Comparison of ENCODE assay signal across 10 mouse cellular contexts in genomic region chr11:118210962-118211361, GRCm38 (mm10). TPM values are rescaled to one million over a fixed set of nuclear protein-coding genes. Genes with fewer than 3 reads are reported as not detected.
DNase-seq lines count a peak whose midpoint lies in the region; ATAC-seq and TF ChIP-seq lines count a peak whose summit lies in the region.
"Had no signal": no experiment of that assay in that cellular context is flagged by ENCODE, and none has a peak within 500 bp of the region (broad histone marks: within the 10 kb centered on the region; RNA-seq: fewer than 3 reads in every experiment).

No protein-coding gene starts in this region.

- peak overlapping the region; percentile 55 for H3K4me3 ChIP-seq in gastrocnemius, adult 2 months
- peak overlapping the region; percentile 47 for H3K4me3 ChIP-seq in liver, adult 2 months (ENCODE audit: insufficient read depth, low read depth, low read length)
- no peak overlapping the region for H3K4me3 ChIP-seq in liver, embryonic 12.5 days
- no peak overlapping the region for H3K4me3 ChIP-seq in bone marrow macrophage, adult 2 months (ENCODE audit: insufficient read depth, low read length)
- H3K4me3 ChIP-seq in midbrain, embryonic 16.5 days (ENCODE audit: low read depth, low read length), result no peak overlapping the region
- H3K4me3 ChIP-seq: midbrain, embryonic 12.5 days had no signal

- peaks cover 47% of the 10 kb centered on the region for H3K79me2 ChIP-seq in liver, adult 2 months (ENCODE audit: control insufficient read depth, insufficient read depth, low read length)

- H3K27me3 ChIP-seq in liver, adult 2 months (ENCODE audit: control insufficient read depth, insufficient read depth, low read length), result no peaks in the 10 kb centered on the region
- no peaks in the 10 kb centered on the region for H3K27me3 ChIP-seq in liver, embryonic 12.5 days (replicated peaks)
- no peaks in the 10 kb centered on the region for H3K27me3 ChIP-seq in midbrain, embryonic 16.5 days (ENCODE audit: control insufficient read depth, insufficient read depth, low read depth, low read length)
- H3K27me3 ChIP-seq: midbrain, embryonic 12.5 days had no signal

- 26% methylated on average over 5 of the region's 5 CpGs for WGBS in liver, adult 2 months
- 67% methylated on average over 5 of the region's 5 CpGs for WGBS in liver, embryonic 12.5 days (ENCODE audit: insufficient replicate concordance)
- WGBS in midbrain, embryonic 16.5 days, result 90% methylated on average over 5 of the region's 5 CpGs

- H3K9me3 ChIP-seq in liver, embryonic 12.5 days (replicated peaks), result no peaks in the 10 kb centered on the region
- no peaks in the 10 kb centered on the region for H3K9me3 ChIP-seq in midbrain, embryonic 16.5 days (replicated peaks; ENCODE audit: control insufficient read depth, low read length, poor library complexity, severe bottlenecking)
- H3K9me3 ChIP-seq: midbrain, embryonic 12.5 days had no signal

- H3K4me2 ChIP-seq in liver, embryonic 12.5 days, result no peak overlapping the region
- H3K4me2 ChIP-seq in midbrain, embryonic 16.5 days (ENCODE audit: low read length), result no peak overlapping the region
- H3K4me2 ChIP-seq: midbrain, embryonic 12.5 days had no signal

- H3K9ac ChIP-seq in liver, adult 2 months (ENCODE audit: low read depth, low read length), result peak overlapping the region; percentile 73
- no peak overlapping the region for H3K9ac ChIP-seq in liver, embryonic 12.5 days
- no peak overlapping the region for H3K9ac ChIP-seq in midbrain, embryonic 16.5 days (ENCODE audit: low read depth, low read length)
- H3K9ac ChIP-seq: midbrain, embryonic 12.5 days had no signal

- H3K36me3 ChIP-seq in liver, adult 2 months (ENCODE audit: control insufficient read depth, insufficient read depth, low read length), result no peaks in the 10 kb centered on the region
- H3K36me3 ChIP-seq in liver, embryonic 12.5 days, result no peaks in the 10 kb centered on the region
- H3K36me3 ChIP-seq in midbrain, embryonic 16.5 days (ENCODE audit: control insufficient read depth, insufficient read depth, low read length), result no peaks in the 10 kb centered on the region
- H3K36me3 ChIP-seq: midbrain, embryonic 12.5 days had no signal

- TF ChIP-seq CTCF in gastrocnemius, adult 2 months (IDR thresholded peaks at IDR 0.05), result no peak
- no peak for TF ChIP-seq CTCF in liver, adult 2 months (IDR thresholded peaks at IDR 0.05; ENCODE audit: low read depth, low read length)
- TF ChIP-seq CTCF in bone marrow macrophage, adult 2 months (IDR thresholded peaks at IDR 0.05; ENCODE audit: low read depth, low read length), result no peak

- peak; percentile 60; the same call in 1 of the 2 replicates for TF ChIP-seq POLR2A in liver, adult 2 months (IDR thresholded peaks at IDR 0.05; ENCODE audit: extremely low read depth, insufficient read depth, low read length)
- TF ChIP-seq POLR2A in bone marrow macrophage, adult 2 months (IDR thresholded peaks at IDR 0.05; ENCODE audit: borderline replicate concordance, low read depth, low read length), result no peak

- DNase-seq in gastrocnemius, adult 2 months, result no peak
- no peak for DNase-seq in gastrocnemius, postnatal 14 days
- DNase-seq in liver, adult 2 months (ENCODE audit: extremely low read depth, low read depth, low spot score), result peak; percentile 92
- no peak for DNase-seq in cerebellum, adult 11-12 months
- DNase-seq: thymus, postnatal 4 days had no signal

- H3K27ac ChIP-seq in gastrocnemius, adult 2 months, result peak overlapping the region; percentile 85
- H3K27ac ChIP-seq in liver, adult 2 months (replicated peaks; ENCODE audit: insufficient read depth, low read depth, low read length), result peak overlapping the region; percentile 97
- no peak overlapping the region for H3K27ac ChIP-seq in liver, embryonic 12.5 days
- H3K27ac ChIP-seq in bone marrow macrophage, adult 2 months (ENCODE audit: insufficient read depth, low read depth, low read length), result peak overlapping the region; percentile 86
- H3K27ac ChIP-seq in midbrain, embryonic 16.5 days (ENCODE audit: low read length), result no peak overlapping the region

- ATAC-seq in liver, embryonic 12.5 days, result no peak
- ATAC-seq in megakaryocyte, adult 5-6 weeks (ENCODE audit: poor library complexity, severe bottlenecking), result peak; percentile 19; the same call in 1 of the 2 replicates
- no peak for ATAC-seq in midbrain, embryonic 16.5 days

- intact Hi-C loops in gastrocnemius, adult 2 months (cut with DNase I), result no loop called here
- intact Hi-C loops in gastrocnemius, postnatal 14 days (cut with DNase I; ENCODE audit: low total_unique reads), result no loop called here

- peaks cover 36% of the 10 kb centered on the region for H3K4me1 ChIP-seq in liver, adult 2 months (ENCODE audit: control insufficient read depth, insufficient read depth, low read length)
- H3K4me1 ChIP-seq in liver, embryonic 12.5 days, result peaks cover 59% of the 10 kb centered on the region
- H3K4me1 ChIP-seq in bone marrow macrophage, adult 2 months (ENCODE audit: control insufficient read depth, insufficient read depth, low read length), result peaks cover 63% of the 10 kb centered on the region
- H3K4me1 ChIP-seq in midbrain, embryonic 16.5 days (ENCODE audit: control insufficient read depth, insufficient read depth, low read length), result peaks cover 26% of the 10 kb centered on the region

RNA-seq across cellular contexts. Expression of gene Cyth1, which starts 37.4 kb away (rescaled TPM):
- total RNA-seq in gastrocnemius, adult 2 months (2021), result 10 to 100 TPM; 28.6 to 49.6 TPM
- 10 to 100 TPM; 23.3 to 31.2 TPM for total RNA-seq in gastrocnemius, postnatal 14 days (2021)
- 26.8 and 32.4 TPM in 2 replicates for total RNA-seq in liver, adult 2 months (2014; rRNA removed)
- polyA plus RNA-seq in liver, adult 2 months (2012; rRNA removed), result 13.9 and 14.7 TPM in 2 replicates
- 4.7 and 5.4 TPM in 2 replicates for polyA plus RNA-seq in liver, embryonic 12.5 days (2016; fragmentation: Nextera tagmentation; extraction: Ambion mirVana)
- polyA plus RNA-seq in bone marrow macrophage, adult 2 months (2012; ENCODE audit: insufficient read depth, insufficient read length, missing spikeins), result 41.8 and 47.2 TPM in 2 replicates
- total RNA-seq in megakaryocyte, adult 5-6 weeks (2015), result 15.9 and 21.9 TPM in 2 replicates
- 84.3 and 87.5 TPM in 2 replicates for total RNA-seq in megakaryocyte, adult 5-6 weeks (2017)
- polyA plus RNA-seq in midbrain, embryonic 16.5 days (2015; fragmentation: Nextera tagmentation; extraction: Ambion mirVana), result 25.1 and 26.7 TPM in 2 replicates

Comparison
In these comparisons a context has a peak if more than half of its experiments do, and no peak if none do; other contexts are left out.
1. H3K27ac ChIP-seq: peak in gastrocnemius, adult 2 months (single experiment), liver, adult 2 months (single experiment) and bone marrow macrophage, adult 2 months (single experiment); none in liver, embryonic 12.5 days (single experiment) and midbrain, embryonic 16.5 days (single experiment).
2. H3K4me3 ChIP-seq: peak in gastrocnemius, adult 2 months (single experiment) and liver, adult 2 months (single experiment); none in liver, embryonic 12.5 days (single experiment), bone marrow macrophage, adult 2 months (single experiment) and midbrain, embryonic 16.5 days (single experiment).